In the genomic region with DNA sequence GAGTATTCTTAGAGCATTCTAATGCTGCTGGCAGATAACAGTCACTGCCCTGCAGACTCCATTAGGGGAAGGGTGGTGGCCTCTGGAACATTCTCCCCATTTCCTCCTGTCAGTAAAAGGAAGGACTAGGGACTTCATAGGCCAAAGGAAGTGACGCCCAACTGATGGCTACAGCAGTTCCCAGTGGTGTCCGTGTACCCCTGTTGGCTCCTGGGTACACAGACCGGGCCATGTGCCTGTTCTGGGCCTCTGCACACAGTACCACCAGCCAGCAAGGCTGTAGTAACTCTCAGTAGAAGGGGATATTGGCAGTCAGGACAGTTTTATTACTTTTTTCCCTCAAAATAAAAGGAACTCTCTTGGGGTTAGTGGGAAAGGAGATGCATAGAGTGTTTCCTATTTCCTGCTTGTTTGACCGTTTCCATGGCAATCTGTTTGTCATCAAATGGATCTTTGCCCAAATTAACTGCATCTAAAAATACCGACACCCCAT, we compare ENCODE assay signal across 9 mouse cellular contexts.
DNase-seq lines count a peak whose midpoint lies in the region; ATAC-seq and TF ChIP-seq lines count a peak whose summit lies in the region.
"Had no signal": no experiment of that assay in that cellular context is flagged by ENCODE, and none has a peak within 500 bp of the region (broad histone marks: within the 10 kb centered on the region; RNA-seq: fewer than 3 reads in every experiment).

No protein-coding gene starts in this region.

- no peak for TF ChIP-seq EP300 in stomach, postnatal 0 days (optimal IDR thresholded peaks at IDR 0.05)

- no peaks in the 10 kb centered on the region for H3K36me3 ChIP-seq in spleen, adult 2 months (ENCODE audit: control insufficient read depth, insufficient read depth, low read length)
- H3K36me3 ChIP-seq in heart, embryonic 16.5 days (ENCODE audit: control insufficient read depth, insufficient read depth) = 0 out of 2 replicates have a peak, but pooled peaks cover 6% of the 10 kb centered on the region
- peaks cover 5% of the 10 kb centered on the region; the same call in 1 of the 2 replicates for H3K36me3 ChIP-seq in liver, embryonic 11.5 days (ENCODE audit: control insufficient read depth, insufficient read depth, low read length)
- H3K36me3 ChIP-seq in stomach, postnatal 0 days (ENCODE audit: control insufficient read depth, insufficient read depth, low read length) = peaks cover 2% of the 10 kb centered on the region; the same call in 1 of the 2 replicates

- H3K4me2 ChIP-seq in heart, embryonic 16.5 days (ENCODE audit: low read depth, low read length) = no peak overlapping the region
- H3K4me2 ChIP-seq in liver, embryonic 11.5 days = no peak overlapping the region
- H3K4me2 ChIP-seq in stomach, postnatal 0 days (replicated peaks; ENCODE audit: low read depth) = no peak overlapping the region

- DNase-seq in spleen, adult 2 months (ENCODE audit: low read depth in 1 of 2, low spot score in 2 of 2) = no peak
- DNase-seq in spleen, postnatal 36 days (ENCODE audit: low spot score in 2 of 2) = no peak
- DNase-seq in liver, embryonic 11.5 days (ENCODE audit: low spot score) = no peak
- no peak for DNase-seq in stomach, postnatal 0 days (ENCODE audit: low spot score)
- no peak for DNase-seq in thymus, postnatal 14 days
- DNase-seq in gastrocnemius, postnatal 10 days = no peak
- no peak for DNase-seq in urinary bladder, postnatal 36 days (ENCODE audit: low spot score in 2 of 2)
- DNase-seq: layer of hippocampus, postnatal 36 days had no signal

- TF ChIP-seq POLR2A in spleen, adult 2 months (IDR thresholded peaks at IDR 0.05; ENCODE audit: low read depth, low read length) = no peak

- WGBS in spleen, adult 2 months = 74% methylated on average over 5 of the region's 5 CpGs
- 58% methylated on average over 5 of the region's 5 CpGs for WGBS in heart, embryonic 16.5 days
- 70% methylated on average over 5 of the region's 5 CpGs for WGBS in liver, embryonic 11.5 days
- 61% methylated on average over 5 of the region's 5 CpGs for WGBS in stomach, postnatal 0 days

- H3K27me3 ChIP-seq in spleen, adult 2 months (ENCODE audit: control insufficient read depth, insufficient read depth, low read length) = no peaks in the 10 kb centered on the region
- no peaks in the 10 kb centered on the region for H3K27me3 ChIP-seq in heart, embryonic 16.5 days (ENCODE audit: control insufficient read depth, insufficient read depth, low read length)
- H3K27me3 ChIP-seq in liver, embryonic 11.5 days (replicated peaks; ENCODE audit: control insufficient read depth, insufficient read depth, low read length) = no peaks in the 10 kb centered on the region
- H3K27me3 ChIP-seq in stomach, postnatal 0 days (ENCODE audit: control insufficient read depth, insufficient read depth, low read length) = no peaks in the 10 kb centered on the region

- peaks cover 10% of the 10 kb centered on the region; the same call in 1 of the 2 replicates for H3K4me1 ChIP-seq in spleen, adult 2 months (ENCODE audit: control insufficient read depth, insufficient read depth, insufficient read length)
- peaks cover 86% of the 10 kb centered on the region for H3K4me1 ChIP-seq in heart, embryonic 16.5 days (ENCODE audit: control insufficient read depth, insufficient read depth, low read length)
- H3K4me1 ChIP-seq in liver, embryonic 11.5 days (replicated peaks; ENCODE audit: control insufficient read depth, insufficient read depth, low read length) = peaks cover 28% of the 10 kb centered on the region
- peaks cover 25% of the 10 kb centered on the region for H3K4me1 ChIP-seq in stomach, postnatal 0 days (replicated peaks; ENCODE audit: control insufficient read depth, insufficient read depth)

- no peak for TF ChIP-seq CTCF in spleen, adult 2 months (IDR thresholded peaks at IDR 0.05; ENCODE audit: extremely low read depth, insufficient read depth, insufficient read length, insufficient replicate concordance)
- TF ChIP-seq CTCF in stomach, postnatal 0 days (IDR thresholded peaks at IDR 0.05; ENCODE audit: low read depth) = no peak

- no peaks in the 10 kb centered on the region for H3K9me3 ChIP-seq in heart, embryonic 16.5 days (replicated peaks; ENCODE audit: control insufficient read depth, low read length)
- no peaks in the 10 kb centered on the region for H3K9me3 ChIP-seq in liver, embryonic 11.5 days (ENCODE audit: control insufficient read depth, low read length)
- H3K9me3 ChIP-seq in stomach, postnatal 0 days (ENCODE audit: control insufficient read depth, low read length) = no peaks in the 10 kb centered on the region

- no peak overlapping the region for H3K9ac ChIP-seq in heart, embryonic 16.5 days (ENCODE audit: low read length)
- no peak overlapping the region for H3K9ac ChIP-seq in liver, embryonic 11.5 days (ENCODE audit: low read depth, low read length)
- H3K9ac ChIP-seq in stomach, postnatal 0 days (ENCODE audit: low read length) = no peak overlapping the region

- peak overlapping the region; percentile 42; the same call in 1 of the 2 replicates for H3K27ac ChIP-seq in spleen, adult 2 months (ENCODE audit: insufficient read depth, low read length)
- peak overlapping the region; percentile 76 for H3K27ac ChIP-seq in heart, embryonic 16.5 days (ENCODE audit: low read length)
- no peak overlapping the region for H3K27ac ChIP-seq in liver, embryonic 11.5 days (ENCODE audit: low read depth, low read length)
- peak overlapping the region; percentile 78; the same call in 1 of the 2 replicates for H3K27ac ChIP-seq in stomach, postnatal 0 days (replicated peaks)

- no peak; the same call in 1 of the 2 replicates for ATAC-seq in heart, embryonic 16.5 days (replicated peaks; ENCODE audit: extremely low read depth, insufficient read depth, low FRiP score)
- ATAC-seq in liver, embryonic 11.5 days (replicated peaks; ENCODE audit: low FRiP score) = peak; percentile 50
- ATAC-seq in stomach, postnatal 0 days (ENCODE audit: low FRiP score, low TSS enrichment) = peak; percentile 27; the same call in 1 of the 2 replicates

- H3K4me3 ChIP-seq in spleen, adult 2 months (ENCODE audit: extremely low read depth, insufficient read depth, insufficient read length) = no peak overlapping the region
- H3K4me3 ChIP-seq in heart, embryonic 16.5 days (ENCODE audit: low read length) = no peak overlapping the region
- H3K4me3 ChIP-seq in liver, embryonic 11.5 days (ENCODE audit: low read depth, low read length) = no peak overlapping the region
- H3K4me3 ChIP-seq in stomach, postnatal 0 days (ENCODE audit: low read depth, low read length) = no peak overlapping the region
